Mouse (Mus musculus) liver, embryonic 15.5 days (tissue): ENCODE measurements around the gene Styk1. TPM values are rescaled to one million over a fixed set of nuclear protein-coding genes. Genes with fewer than 3 reads are reported as not detected.

ENCODE experiments used
- ATAC-seq: fragments of 200-750 bp; cut with Nextera tagmentation; 2 replicates; pipeline ENCODE4 v1.8.0; 2017; ENCODE audit warnings: moderate number of reproducible peaks, mild to moderate bottlenecking, moderate library complexity; ENCODE audit not compliant: insufficient read depth
- H3K27ac ChIP-seq: fragments of 300-500 bp; sonication (generic); replicated peaks from 2 replicates; pipeline ENCODE4 v1.5.1; 2015; ENCODE audit warnings: mild to moderate bottlenecking, inconsistent platforms
- H3K27me3 ChIP-seq: fragments of 300-500 bp; sonication (generic); 2 replicates; pipeline ENCODE4 v1.6.1; 2015; ENCODE audit warnings: mild to moderate bottlenecking, inconsistent platforms
- H3K36me3 ChIP-seq: fragments of 300-500 bp; sonication (generic); replicated peaks from 2 replicates; pipeline ENCODE4 v1.6.1; 2015; ENCODE audit warnings: moderate library complexity, mild to moderate bottlenecking, inconsistent platforms
- H3K4me1 ChIP-seq: fragments of 300-500 bp; sonication (generic); replicated peaks from 2 replicates; pipeline ENCODE4 v1.6.1; 2015; ENCODE audit warnings: inconsistent platforms
- H3K4me2 ChIP-seq: fragments of 300-500 bp; sonication (generic); 2 replicates; pipeline ENCODE4 v1.6.1; 2015; ENCODE audit warnings: moderate library complexity, mild to moderate bottlenecking, inconsistent platforms
- H3K4me3 ChIP-seq: fragments of 300-500 bp; sonication (generic); replicated peaks from 2 replicates; pipeline ENCODE4 v1.5.1; 2015; ENCODE audit warnings: mild to moderate bottlenecking, inconsistent platforms
- H3K9ac ChIP-seq: fragments of 300-500 bp; sonication (generic); 2 replicates; pipeline ENCODE4 v1.6.1; 2015; ENCODE audit warnings: moderate library complexity, mild to moderate bottlenecking, inconsistent platforms
- H3K9me3 ChIP-seq: fragments of 300-500 bp; sonication (generic); replicated peaks from 2 replicates; pipeline ENCODE4 v1.6.1; 2016; ENCODE audit warnings: inconsistent platforms
- WGBS: fragments of 180-500 bp; shearing (Covaris S2); methylation state at CpG from one replicate; pipeline ENCODE4 v1.1.7; 2015; ENCODE audit warnings: mixed read lengths; ENCODE audit not compliant: insufficient replicate concordance; 5-methylcytosine and 5-hydroxymethylcytosine counted together
- polyA plus RNA-seq: library from polyadenylated mRNA; unstranded; fragments of >200 nt; fragmentation: Nextera tagmentation; extraction: Ambion mirVana; gene quantifications from 2 replicates; pipeline ENCODE4 v1.2.1, GENCODE M21; 2015

Styk1 gene
- polyA plus RNA-seq, 1 experiment from 2014 or later = 0.90 TPM

- Histone ChIP-seq H3K4me1 (no peaks in the 10 kb centered on the region), H3K9ac (no peak overlapping the region), H3K4me3 (no peak overlapping the region), H3K27me3 (no peaks in the 10 kb centered on the region), H3K27ac (no peak overlapping the region), H3K36me3 (no peaks in the 10 kb centered on the region), H3K9me3 (no peaks in the 10 kb centered on the region), H3K4me2 (no peak overlapping the region)
- WGBS = 39% methylated on average over 3 of the region's 3 CpGs
- ATAC-seq = no peak
These were observed 31.4 kb downstream of the Styk1 start for GRCm38 (mm10) chr6:131321854-131322639.

- H3K27me3 ChIP-seq = no peaks in the 10 kb centered on the region
- WGBS = 50% methylated on average over 7 of the region's 7 CpGs
- no peak overlapping the region for H3K4me3 ChIP-seq
- no peak overlapping the region for H3K9ac ChIP-seq
- H3K4me1 ChIP-seq = peaks cover 3% of the 10 kb centered on the region; the same call in 1 of the 2 replicates
- H3K36me3 ChIP-seq = no peaks in the 10 kb centered on the region
- no peaks in the 10 kb centered on the region for H3K9me3 ChIP-seq
- H3K4me2 ChIP-seq = no peak overlapping the region
- no peak overlapping the region for H3K27ac ChIP-seq
- peak; percentile 52 for ATAC-seq
These were observed 37.0 kb downstream of the Styk1 start for GRCm38 (mm10) chr6:131316155-131317101.

GRCm38 (mm10) chr6:131308031-131308430 is 45.4 kb downstream of the Styk1 start:
- H3K9ac ChIP-seq = no peak overlapping the region
- no peaks in the 10 kb centered on the region for H3K27me3 ChIP-seq
- H3K27ac ChIP-seq = no peak overlapping the region
- H3K9me3 ChIP-seq = no peaks in the 10 kb centered on the region
- 21% methylated on average over 3 of the region's 3 CpGs for WGBS
- H3K36me3 ChIP-seq = no peaks in the 10 kb centered on the region
- no peak overlapping the region for H3K4me3 ChIP-seq
- H3K4me1 ChIP-seq = no peaks in the 10 kb centered on the region
- H3K4me2 ChIP-seq = no peak overlapping the region
- ATAC-seq = no peak

- no peak overlapping the region for H3K27ac ChIP-seq
- H3K9me3 ChIP-seq = no peaks in the 10 kb centered on the region
- 42% methylated on average over 3 of the region's 3 CpGs for WGBS
- no peaks in the 10 kb centered on the region for H3K36me3 ChIP-seq
- H3K4me1 ChIP-seq = no peaks in the 10 kb centered on the region
- peak; percentile 42; the same call in 1 of the 2 replicates for ATAC-seq
- peaks cover 4% of the 10 kb centered on the region; the same call in 1 of the 2 replicates for H3K27me3 ChIP-seq
- H3K9ac ChIP-seq = no peak overlapping the region
- no peak overlapping the region for H3K4me2 ChIP-seq
- no peak overlapping the region for H3K4me3 ChIP-seq
These were observed 48.6 kb downstream of the Styk1 start for GRCm38 (mm10) chr6:131304776-131305175.

GRCm38 (mm10) chr6:131298531-131298930 is 54.9 kb downstream of the Styk1 start:
- Histone ChIP-seq H3K27ac (no peak overlapping the region), H3K9me3 (no peaks in the 10 kb centered on the region), H3K4me2 (no peak overlapping the region), H3K27me3 (peaks cover 4% of the 10 kb centered on the region; the same call in 1 of the 2 replicates), H3K36me3 (no peaks in the 10 kb centered on the region), H3K4me3 (no peak overlapping the region), H3K4me1 (peaks cover 5% of the 10 kb centered on the region; the same call in 1 of the 2 replicates), H3K9ac (no peak overlapping the region)
- no peak for ATAC-seq

GRCm38 (mm10) chr6:131294435-131295112 is 58.8 kb downstream of the Styk1 start:
- Histone ChIP-seq H3K9ac (no peak overlapping the region), H3K36me3 (no peaks in the 10 kb centered on the region), H3K27me3 (no peaks in the 10 kb centered on the region), H3K4me1 (peaks cover 25% of the 10 kb centered on the region), H3K9me3 (no peaks in the 10 kb centered on the region), H3K4me2 (0 out of 2 replicates have a peak overlapping the region, but pooled peaks have one; percentile 82), H3K27ac (no peak overlapping the region), H3K4me3 (no peak overlapping the region)
- 70% methylated on average over 5 of the region's 5 CpGs for WGBS
- ATAC-seq = no peak

GRCm38 (mm10) chr6:131293916-131294315 is 59.5 kb downstream of the Styk1 start:
- Histone ChIP-seq H3K4me3 (no peak overlapping the region), H3K27ac (no peak overlapping the region), H3K9ac (no peak overlapping the region), H3K27me3 (no peaks in the 10 kb centered on the region), H3K9me3 (no peaks in the 10 kb centered on the region), H3K4me1 (peaks cover 25% of the 10 kb centered on the region), H3K36me3 (no peaks in the 10 kb centered on the region), H3K4me2 (peak overlapping the region; percentile 82)
- ATAC-seq = no peak
- WGBS = 59% methylated on average over 5 of the region's 5 CpGs

GRCm38 (mm10) chr6:131292991-131293788 is 60.2 kb downstream of the Styk1 start, which contains the start of gene Magohb:
Gene Magohb (minus strand): TSS chr6:131293244.
- WGBS = 3% methylated on average over 51 of the region's 51 CpGs
- ATAC-seq = peak; percentile 79
- peak within 1 kb of the TSS; percentile 61 for H3K9ac ChIP-seq
- peak within 1 kb of the TSS; percentile 65 for H3K27ac ChIP-seq
- no peaks in the 10 kb centered on the region for H3K9me3 ChIP-seq
- H3K36me3 ChIP-seq = peaks cover 3% of the 10 kb centered on the region; the same call in 1 of the 2 replicates
- peak within 1 kb of the TSS; percentile 75 for H3K4me3 ChIP-seq
- H3K27me3 ChIP-seq = no peaks in the 10 kb centered on the region
- peaks cover 25% of the 10 kb centered on the region for H3K4me1 ChIP-seq
- H3K4me2 ChIP-seq = peak within 1 kb of the TSS; percentile 82

GRCm38 (mm10) chr6:131292276-131292990 is 61.0 kb downstream of the Styk1 start:
- peak overlapping the region; percentile 65 for H3K27ac ChIP-seq
- H3K4me3 ChIP-seq = peak overlapping the region; percentile 75
- peaks cover 9% of the 10 kb centered on the region; the same call in 1 of the 2 replicates for H3K36me3 ChIP-seq
- WGBS = 19% methylated on average over 10 of the region's 10 CpGs
- H3K4me2 ChIP-seq = peak overlapping the region; percentile 82
- ATAC-seq = peak; percentile 32
- H3K4me1 ChIP-seq = peaks cover 25% of the 10 kb centered on the region
- H3K9ac ChIP-seq = peak overlapping the region; percentile 61
- no peaks in the 10 kb centered on the region for H3K9me3 ChIP-seq
- H3K27me3 ChIP-seq = no peaks in the 10 kb centered on the region
